Mouse (Mus musculus): Measurements from ENCODE around the gene Fndc8. TPM values are rescaled to one million over a fixed set of nuclear protein-coding genes. Genes with fewer than 3 reads are reported as not detected.
"Not testable (repeated sequence)": the region's sequence is repeated elsewhere in the genome, so short reads cannot be mapped to it uniquely, and the experiment has no call there.

Gene Fndc8
- polyA plus RNA-seq, 1 experiment from 2014 or later: 0.35 TPM

DNA sequence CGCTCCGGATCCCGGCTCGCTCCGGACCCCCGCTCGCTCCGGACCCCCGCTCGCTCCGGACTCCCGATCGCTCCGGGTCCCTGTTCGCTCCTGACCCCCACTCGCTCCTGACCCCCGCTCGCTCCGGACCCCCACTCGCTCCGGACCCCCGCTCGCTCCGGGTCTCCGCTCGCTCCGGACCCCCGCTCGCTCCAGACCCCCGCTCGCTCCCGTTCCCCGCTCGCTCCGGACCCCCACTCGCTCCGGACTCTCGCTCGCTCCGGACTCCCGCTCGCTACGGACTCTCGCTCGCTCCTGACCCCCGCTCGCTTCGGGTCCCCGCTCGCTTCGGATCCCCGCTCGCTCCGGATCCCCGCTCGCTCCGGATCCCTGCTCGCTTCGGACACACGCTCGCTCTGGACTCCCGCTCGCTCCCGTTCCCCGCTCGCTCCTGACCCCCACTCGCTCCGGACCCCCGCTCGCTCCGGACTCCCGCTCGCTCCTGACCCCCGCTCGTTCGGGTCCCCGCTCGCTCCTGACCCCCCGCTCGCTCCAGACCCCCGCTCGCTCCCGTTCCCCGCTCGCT lies 38.5 kb downstream of the Fndc8 start:
- not testable (repeated sequence) for H3K27ac ChIP-seq (replicated peaks); H3K36me3 ChIP-seq (replicated peaks); H3K9me3 ChIP-seq
- peak overlapping the region; percentile 60 for H3K4me3 ChIP-seq
- under 1% methylated on average over 85 of the region's 85 CpGs for WGBS
- peak; percentile 42 for DNase-seq (ENCODE audit: low spot score)
- peaks cover 94% of the 10 kb centered on the region for H3K27me3 ChIP-seq (replicated peaks; ENCODE audit: low read depth, poor library complexity, severe bottlenecking)
- H3K4me1 ChIP-seq: peaks cover 18% of the 10 kb centered on the region

DNA sequence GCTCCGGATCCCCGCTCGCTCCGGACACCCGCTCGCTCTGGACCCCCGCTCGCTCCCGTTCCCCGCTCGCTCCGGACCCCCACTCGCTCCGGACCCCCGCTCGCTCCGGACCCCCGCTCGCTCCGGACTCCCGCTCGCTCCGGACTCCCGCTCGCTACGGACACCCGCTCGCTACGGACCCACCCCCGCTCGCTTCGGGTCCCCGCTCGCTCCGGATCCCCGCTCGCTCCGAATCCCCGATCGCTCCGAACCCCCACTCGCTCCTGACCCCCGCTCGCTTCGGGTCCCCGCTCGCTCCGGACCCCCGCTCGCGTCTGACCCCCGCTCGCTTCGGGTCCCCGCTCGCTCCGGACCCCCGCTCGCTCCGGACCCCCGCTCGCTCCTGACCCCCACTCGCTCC lies 39.2 kb downstream of the Fndc8 start:
- WGBS: under 1% methylated on average over 57 of the region's 63 CpGs
- Histone ChIP-seq H3K4me1 (peaks cover 18% of the 10 kb centered on the region), H3K4me3 (peak overlapping the region; percentile 60), H3K27me3 (replicated peaks; ENCODE audit: low read depth, poor library complexity, severe bottlenecking) (peaks cover 94% of the 10 kb centered on the region)
- not testable (repeated sequence) for H3K27ac ChIP-seq (replicated peaks); H3K36me3 ChIP-seq (replicated peaks); H3K9me3 ChIP-seq
- peak; percentile 38 for DNase-seq (ENCODE audit: low spot score)

GRCm38 (mm10) chr11:82931671-82932450 lies 39.9 kb downstream of the Fndc8 start:
- Histone ChIP-seq H3K27me3 (replicated peaks; ENCODE audit: low read depth, poor library complexity, severe bottlenecking) (peaks cover 94% of the 10 kb centered on the region), H3K4me1 (peaks cover 18% of the 10 kb centered on the region), H3K4me3 (peak overlapping the region; percentile 60)
- WGBS: 1% methylated on average over 118 of the region's 119 CpGs
- H3K27ac ChIP-seq (replicated peaks); H3K9me3 ChIP-seq; H3K36me3 ChIP-seq (replicated peaks): not testable (repeated sequence)
- DNase-seq (ENCODE audit: low spot score): peak; percentile 30

DNA sequence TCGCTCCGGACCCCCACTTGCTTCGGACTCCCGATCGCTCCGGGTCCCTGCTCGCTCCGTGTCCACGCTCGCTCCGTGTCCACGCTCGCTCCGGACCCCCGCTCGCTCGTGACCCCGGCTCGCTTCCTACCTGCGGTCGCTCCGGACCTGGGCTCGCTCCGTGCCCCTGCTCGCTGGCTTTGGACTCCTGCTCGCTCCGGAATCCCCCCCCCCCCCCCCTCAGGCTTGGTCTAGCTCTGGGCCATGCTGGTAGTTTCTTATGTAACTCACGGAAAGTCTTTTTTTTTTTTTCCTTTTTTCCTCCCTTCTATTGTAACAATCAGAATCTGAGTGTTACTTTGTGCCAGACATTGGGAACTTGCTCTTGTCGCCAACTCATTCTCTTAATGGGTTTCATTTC lies 41.3 kb downstream of the Fndc8 start:
- peak overlapping the region; percentile 60 for H3K4me3 ChIP-seq
- no peak overlapping the region for H3K27ac ChIP-seq (replicated peaks)
- H3K36me3 ChIP-seq (replicated peaks): no peaks in the 10 kb centered on the region
- peaks cover 94% of the 10 kb centered on the region for H3K27me3 ChIP-seq (replicated peaks; ENCODE audit: low read depth, poor library complexity, severe bottlenecking)
- H3K9me3 ChIP-seq: no peaks in the 10 kb centered on the region
- DNase-seq (ENCODE audit: low spot score): peak; percentile 15
- H3K4me1 ChIP-seq: peaks cover 18% of the 10 kb centered on the region
- 2% methylated on average over 29 of the region's 29 CpGs for whole genome bisulfite sequencing

- Histone ChIP-seq H3K27me3 (replicated peaks; ENCODE audit: low read depth, poor library complexity, severe bottlenecking) (peaks cover 38% of the 10 kb centered on the region), H3K9me3 (no peaks in the 10 kb centered on the region), H3K4me1 (peaks cover 2% of the 10 kb centered on the region; the same call in 1 of the 2 replicates), H3K4me3 (no peak overlapping the region), H3K27ac (replicated peaks) (no peak overlapping the region), H3K36me3 (replicated peaks) (no peaks in the 10 kb centered on the region)
- DNase-seq (ENCODE audit: low spot score): peak; percentile 15
- WGBS: 48% methylated on average over 6 of the region's 6 CpGs
Measured at GRCm38 (mm10) chr11:82943336-82943735, 51.4 kb downstream of the Fndc8 start.

GRCm38 (mm10) chr11:82945636-82946035 lies 53.7 kb downstream of the Fndc8 start:
- 73% methylated on average over 2 of the region's 2 CpGs for WGBS
- DNase-seq (ENCODE audit: low spot score): no peak
- H3K27me3 ChIP-seq (replicated peaks; ENCODE audit: low read depth, poor library complexity, severe bottlenecking): peaks cover 38% of the 10 kb centered on the region
- H3K36me3 ChIP-seq (replicated peaks): no peaks in the 10 kb centered on the region
- H3K4me3 ChIP-seq: no peak overlapping the region
- no peaks in the 10 kb centered on the region for H3K9me3 ChIP-seq
- no peak overlapping the region for H3K27ac ChIP-seq (replicated peaks)
- H3K4me1 ChIP-seq: peaks cover 2% of the 10 kb centered on the region; the same call in 1 of the 2 replicates

GRCm38 (mm10) chr11:82947457-82947856 lies 55.5 kb downstream of the Fndc8 start:
- 47% methylated on average over 4 of the region's 4 CpGs for WGBS
- H3K4me1 ChIP-seq: peaks cover 17% of the 10 kb centered on the region

GRCm38 (mm10) chr11:82949036-82949435 lies 57.1 kb downstream of the Fndc8 start:
- Histone ChIP-seq H3K27me3 (replicated peaks; ENCODE audit: low read depth, poor library complexity, severe bottlenecking) (peaks cover 59% of the 10 kb centered on the region), H3K36me3 (replicated peaks) (no peaks in the 10 kb centered on the region), H3K4me1 (peaks cover 15% of the 10 kb centered on the region), H3K4me3 (no peak overlapping the region), H3K9me3 (no peaks in the 10 kb centered on the region), H3K27ac (replicated peaks) (no peak overlapping the region)
- no peak for DNase-seq (ENCODE audit: low spot score)
- WGBS: 85% methylated on average over 9 of the region's 9 CpGs

More at GRCm38 (mm10) chr11:82947457-82947856, 55.5 kb downstream of the Fndc8 start:
- Histone ChIP-seq H3K36me3 (replicated peaks) (no peaks in the 10 kb centered on the region), H3K9me3 (no peaks in the 10 kb centered on the region), H3K27ac (replicated peaks) (no peak overlapping the region), H3K27me3 (replicated peaks; ENCODE audit: low read depth, poor library complexity, severe bottlenecking) (peaks cover 51% of the 10 kb centered on the region), H3K4me3 (no peak overlapping the region)
- no peak for DNase-seq (ENCODE audit: low spot score)

Other genes starting within 250 kb of the Fndc8 start
- gene Cct6b, start 127.8 kb upstream of the Fndc8 start, polyA plus RNA-seq (2016; fragmentation: Nextera tagmentation; extraction: Ambion mirVana): 0.19 and 0.47 TPM in 2 replicates
- gene Zfp830, start 127.8 kb upstream of the Fndc8 start, polyA plus RNA-seq (2016; fragmentation: Nextera tagmentation; extraction: Ambion mirVana): 38.8 and 39.5 TPM in 2 replicates
- 43.8 and 48.7 TPM in 2 replicates for gene Lig3, start 111.0 kb upstream of the Fndc8 start, polyA plus RNA-seq (2016; fragmentation: Nextera tagmentation; extraction: Ambion mirVana)
- gene Rffl, start 20.9 kb upstream of the Fndc8 start, polyA plus RNA-seq (2016; fragmentation: Nextera tagmentation; extraction: Ambion mirVana): 11.3 and 11.5 TPM in 2 replicates
- 13.7 and 14.7 TPM in 2 replicates for gene Rad51d, start 1.5 kb upstream of the Fndc8 start, polyA plus RNA-seq (2016; fragmentation: Nextera tagmentation; extraction: Ambion mirVana)
- gene Nle1, start 16.3 kb downstream of the Fndc8 start, polyA plus RNA-seq (2016; fragmentation: Nextera tagmentation; extraction: Ambion mirVana): 41.2 and 45.6 TPM in 2 replicates
- gene Unc45b, start 18.4 kb downstream of the Fndc8 start, polyA plus RNA-seq (2016; fragmentation: Nextera tagmentation; extraction: Ambion mirVana): 0.32 and 0.91 TPM in 2 replicates
- 0.26 and 0.31 TPM in 2 replicates for gene Slfn5, start 59.2 kb downstream of the Fndc8 start, polyA plus RNA-seq (2016; fragmentation: Nextera tagmentation; extraction: Ambion mirVana)
- gene Slfn9, start 99.7 kb downstream of the Fndc8 start, polyA plus RNA-seq (2016; fragmentation: Nextera tagmentation; extraction: Ambion mirVana): 11.5 and 13.8 TPM in 2 replicates
- gene Slfn8, start 128.7 kb downstream of the Fndc8 start, polyA plus RNA-seq (2016; fragmentation: Nextera tagmentation; extraction: Ambion mirVana): 0.11 and 0.14 TPM in 2 replicates
- gene Slfn2, start 173.0 kb downstream of the Fndc8 start, polyA plus RNA-seq (2016; fragmentation: Nextera tagmentation; extraction: Ambion mirVana): 0.64 and 0.97 TPM in 2 replicates
- gene Slfn1, start 224.7 kb downstream of the Fndc8 start, polyA plus RNA-seq (2016; fragmentation: Nextera tagmentation; extraction: Ambion mirVana): not detected in 2 replicates